Mouse (Mus musculus) ES-Bruce4 (cell line): ENCODE data around the gene Cenpl.

Source experiments
- CTCF ChIP-seq: IDR thresholded peaks from one replicate; pipeline ENCODE4 v1.8.1; 2011; ENCODE audit warnings: low read depth, low read length
- POLR2A ChIP-seq: IDR thresholded peaks from one replicate; pipeline ENCODE4 v1.8.1; 2011; ENCODE audit warnings: low read length; ENCODE audit not compliant: insufficient read depth

DNA sequence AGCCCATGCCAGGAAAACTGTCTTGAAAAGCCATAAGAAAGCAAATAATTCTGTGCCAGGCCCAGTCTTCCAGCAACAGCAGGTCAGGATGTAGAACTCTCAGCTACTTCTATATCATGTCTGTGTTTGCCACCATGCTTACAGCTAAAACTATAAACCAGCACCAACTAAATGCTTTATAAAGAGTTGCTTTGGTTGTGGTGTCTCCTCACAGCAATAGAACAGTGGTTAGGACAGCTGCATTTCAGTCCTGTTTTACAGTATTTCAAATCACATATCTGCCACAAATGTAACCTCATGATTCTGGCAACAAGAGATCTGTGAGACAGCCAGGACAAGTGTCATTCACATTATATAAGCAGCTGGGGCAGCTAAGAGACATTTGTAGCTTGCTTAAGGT is 29.7 kb upstream of the Cenpl start:
- TF ChIP-seq CTCF = no peak
- no peak for TF ChIP-seq POLR2A
